Mouse (Mus musculus) heart, adult 2 months (tissue): Measurements from ENCODE around the gene Slc8a3.

Experiments
- CTCF ChIP-seq: fragments of 200-600 bp; IDR thresholded peaks from 2 replicates; pipeline ENCODE4 v1.8.1; 2022; ENCODE audit warnings: antibody characterized with exemption, mild to moderate bottlenecking, moderate library complexity
- EP300 ChIP-seq: fragments of 200-500 bp; IDR thresholded peaks from 2 replicates; pipeline ENCODE4 v1.6.1; 2011; ENCODE audit warnings: low read depth, low read length, control low read depth; ENCODE audit not compliant: insufficient read depth
- POLR2A ChIP-seq: fragments of 200-500 bp; IDR thresholded peaks from 2 replicates; pipeline ENCODE4 v1.6.1; 2011; ENCODE audit warnings: mild to moderate bottlenecking, low read depth, low read length, control low read depth; ENCODE audit not compliant: insufficient read depth

DNA sequence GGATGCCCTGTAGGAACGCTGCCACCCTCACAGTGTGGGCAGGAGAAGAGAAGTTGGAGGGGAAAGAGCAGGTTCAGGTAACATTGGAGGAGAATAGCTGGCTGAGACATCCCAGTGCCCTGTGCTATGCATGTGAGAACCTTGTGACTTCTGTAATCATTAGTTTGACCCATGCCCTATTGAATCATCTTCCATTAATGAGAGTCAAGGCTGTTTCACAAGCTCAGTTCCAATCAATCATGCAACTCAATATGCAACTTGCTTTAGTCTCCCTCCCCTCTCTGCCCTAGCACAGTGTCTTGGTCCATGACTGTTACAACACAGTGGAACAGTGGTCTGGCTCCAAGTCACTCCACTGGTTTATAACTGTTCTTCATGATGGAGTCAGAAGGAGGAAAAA is 143.3 kb downstream of the Slc8a3 start:
- no peak for TF ChIP-seq EP300
- no peak for TF ChIP-seq CTCF
- TF ChIP-seq POLR2A, result no peak
